Mouse (Mus musculus) heart, adult 2 months (tissue): ENCODE results near the gene Hip1r.

Experiments used
- CTCF ChIP-seq: fragments of 200-600 bp; IDR thresholded peaks from 2 replicates; pipeline ENCODE4 v1.8.1; 2022; ENCODE audit warnings: antibody characterized with exemption, mild to moderate bottlenecking, moderate library complexity
- EP300 ChIP-seq: fragments of 200-500 bp; IDR thresholded peaks from 2 replicates; pipeline ENCODE4 v1.6.1; 2011; ENCODE audit warnings: low read depth, low read length, control low read depth; ENCODE audit not compliant: insufficient read depth

DNA sequence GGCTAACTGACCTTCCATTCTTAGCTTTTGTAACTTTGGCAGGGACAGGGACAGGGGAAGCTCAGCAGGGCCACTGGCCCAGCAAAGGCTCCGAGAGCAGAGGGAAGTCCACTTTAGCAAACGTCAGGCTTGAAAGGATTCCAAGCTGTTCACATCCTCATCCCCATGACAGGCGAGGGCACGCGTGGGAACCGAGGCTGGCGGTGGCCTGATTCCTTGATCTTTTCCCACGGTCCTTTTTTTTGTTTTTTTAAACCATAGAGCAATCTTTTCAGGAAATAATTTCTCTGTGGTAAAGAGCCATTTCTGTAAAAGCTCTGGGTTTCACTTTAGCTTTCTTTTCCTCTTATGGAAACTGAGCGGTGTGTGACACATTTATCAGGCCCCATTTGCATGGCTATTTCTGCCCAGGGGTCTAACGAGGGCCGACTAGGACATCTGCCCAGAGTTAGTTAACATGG lies 41.4 kb downstream of the Hip1r start:
- TF ChIP-seq EP300 (0 out of 2 replicates have a peak, but pooled peaks have one; percentile 5), CTCF (no peak)
